Mouse (Mus musculus): Measurements from ENCODE around the gene Ranbp3.

Ranbp3 gene

GRCm38 (mm10) chr17:56673647-56674416 lies 738 bp downstream of the Ranbp3 start:
- in situ Hi-C loops (cut with MboI, MseI): no loop called here

DNA sequence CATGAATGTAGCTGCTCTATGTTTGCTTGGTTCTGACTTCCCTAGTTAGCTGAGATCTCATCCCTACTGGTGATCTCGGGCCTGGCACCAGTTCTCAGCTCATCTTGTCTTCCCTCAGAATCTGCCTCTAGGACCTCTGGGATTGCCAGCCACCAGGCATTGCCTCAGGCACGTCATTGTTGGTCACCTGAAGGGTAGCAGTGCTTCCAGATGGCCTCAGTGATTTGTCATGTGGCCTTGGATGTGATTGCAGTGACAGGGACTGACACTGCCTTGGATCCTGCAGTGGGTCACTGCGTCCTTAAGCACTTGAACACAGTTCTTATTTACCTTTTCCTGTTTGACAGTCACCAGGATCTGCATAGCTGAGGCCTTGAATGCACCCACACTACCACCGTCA lies 8.7 kb downstream of the Ranbp3 start:
- in situ Hi-C loops (cut with MboI, MseI): no loop called here

- in situ Hi-C loops (cut with MboI, MseI): no loop called here
Measured at GRCm38 (mm10) chr17:56682880-56683279, 9.8 kb downstream of the Ranbp3 start.

GRCm38 (mm10) chr17:56683546-56684140 lies 10.5 kb downstream of the Ranbp3 start:
- in situ Hi-C loops (cut with MboI, MseI): no loop called here

- in situ Hi-C loops (cut with MboI, MseI): no loop called here
Measured at GRCm38 (mm10) chr17:56684649-56685048, 11.6 kb downstream of the Ranbp3 start.

GRCm38 (mm10) chr17:56686801-56687200 lies 13.7 kb downstream of the Ranbp3 start:
- in situ Hi-C loops (cut with MboI, MseI): no loop called here

DNA sequence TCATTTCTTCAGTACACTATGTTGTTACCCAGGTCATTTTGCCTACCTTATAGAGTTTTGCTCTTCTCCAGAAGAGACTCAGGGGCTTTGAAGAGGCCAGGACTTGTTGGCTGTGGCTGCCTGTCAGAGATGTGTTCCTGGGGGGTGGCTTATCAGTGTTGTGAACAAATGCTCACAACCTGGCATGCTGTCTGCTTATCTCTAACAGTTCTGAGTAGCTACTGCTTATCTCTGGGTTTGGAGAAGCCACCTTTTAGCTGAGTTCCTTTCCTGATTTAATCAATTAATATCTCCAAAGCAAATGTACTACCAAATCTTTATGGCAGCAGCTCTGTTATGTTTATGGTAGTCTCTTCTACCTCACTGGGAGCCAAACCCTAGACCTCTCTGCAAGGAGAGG lies 15.0 kb downstream of the Ranbp3 start:
- in situ Hi-C loops (cut with MboI, MseI): no loop called here

DNA sequence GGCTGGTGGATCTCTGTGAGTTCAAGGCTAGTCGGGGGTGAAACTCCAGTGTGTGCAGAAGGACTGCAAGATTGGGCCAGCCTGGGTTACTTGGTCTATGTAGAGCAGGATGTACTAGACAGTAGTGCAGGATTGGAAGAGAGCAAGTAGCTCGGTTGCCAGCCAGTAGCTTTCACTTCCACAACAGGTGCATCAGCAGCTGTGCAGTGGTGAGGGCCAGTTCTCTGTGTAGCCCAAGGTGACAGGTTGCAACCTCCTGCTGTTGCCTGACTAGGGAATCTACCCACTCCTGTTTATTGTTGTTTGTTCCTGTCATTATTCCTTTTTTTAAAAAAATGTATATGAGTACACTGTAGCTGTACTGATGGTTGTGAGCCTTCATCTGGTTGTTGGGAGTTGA lies 15.6 kb downstream of the Ranbp3 start:
- in situ Hi-C loops (cut with MboI, MseI): no loop called here

GRCm38 (mm10) chr17:56693395-56693794 lies 20.3 kb downstream of the Ranbp3 start:
- in situ Hi-C loops (cut with MboI, MseI): no loop called here

DNA sequence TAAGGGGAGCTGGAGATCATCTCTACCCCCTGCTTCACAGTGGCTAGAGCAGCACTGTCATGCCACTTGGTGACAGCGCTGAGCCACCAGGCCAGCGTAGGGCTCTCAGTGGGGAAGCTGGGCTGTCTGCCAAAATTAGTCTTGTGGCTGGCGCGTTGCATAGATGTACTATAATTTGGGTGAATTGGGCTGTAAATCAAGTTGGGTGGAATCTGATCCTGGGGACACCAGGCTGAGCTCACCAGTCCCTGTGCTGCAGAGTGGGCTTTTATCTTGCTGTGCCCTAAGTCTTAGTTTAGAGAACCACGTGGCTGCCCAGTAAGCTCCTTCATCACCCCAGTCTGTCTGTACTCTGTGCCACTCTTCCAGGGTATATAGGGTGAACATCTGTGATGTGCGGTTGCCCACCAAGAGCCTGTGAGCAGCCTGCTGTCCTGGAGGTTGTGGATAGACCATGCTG lies 20.8 kb downstream of the Ranbp3 start:
- in situ Hi-C loops (cut with MboI, MseI): no loop called here

DNA sequence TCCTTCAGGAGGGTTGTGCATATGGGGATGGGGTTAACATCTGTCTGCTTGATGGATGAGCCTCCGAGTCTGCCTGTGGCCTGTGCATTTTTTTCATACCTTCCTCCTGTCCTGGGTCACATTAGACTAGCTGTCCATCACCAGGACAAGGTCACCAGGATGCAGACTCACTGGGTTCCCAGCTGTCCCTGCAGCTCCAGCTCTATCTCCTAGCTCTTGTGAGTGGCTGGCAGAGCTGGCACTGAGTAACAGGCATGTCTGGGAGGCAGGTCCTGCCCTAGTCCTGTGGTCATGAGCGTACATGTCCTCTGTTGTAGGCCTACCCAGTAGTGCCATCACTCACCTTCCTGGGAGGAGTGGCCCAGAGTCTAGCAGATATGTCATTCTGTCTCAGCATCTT lies 27.4 kb downstream of the Ranbp3 start:
- in situ Hi-C loops (cut with MboI, MseI): no loop called here

DNA sequence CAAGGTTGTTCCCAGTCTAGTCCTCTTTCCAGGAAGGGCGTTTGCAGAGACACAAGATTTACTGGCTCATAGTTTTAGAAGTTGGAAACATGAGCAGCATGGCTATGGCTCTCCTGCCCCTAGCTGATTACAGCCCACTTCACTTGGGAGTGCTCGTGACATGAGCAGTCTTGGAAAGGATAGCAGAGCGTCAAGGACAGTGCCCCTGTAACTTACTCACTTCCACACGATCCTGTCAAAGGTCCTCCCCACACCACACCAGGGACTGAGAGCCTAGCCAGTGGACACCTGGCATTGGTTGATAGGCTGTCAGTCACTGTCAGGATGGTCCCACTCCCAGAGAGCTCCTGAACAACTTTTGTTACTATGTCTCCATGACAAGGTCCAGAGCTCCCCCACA lies 29.9 kb downstream of the Ranbp3 start:
- in situ Hi-C loops (cut with MboI, MseI): no loop called here

DNA sequence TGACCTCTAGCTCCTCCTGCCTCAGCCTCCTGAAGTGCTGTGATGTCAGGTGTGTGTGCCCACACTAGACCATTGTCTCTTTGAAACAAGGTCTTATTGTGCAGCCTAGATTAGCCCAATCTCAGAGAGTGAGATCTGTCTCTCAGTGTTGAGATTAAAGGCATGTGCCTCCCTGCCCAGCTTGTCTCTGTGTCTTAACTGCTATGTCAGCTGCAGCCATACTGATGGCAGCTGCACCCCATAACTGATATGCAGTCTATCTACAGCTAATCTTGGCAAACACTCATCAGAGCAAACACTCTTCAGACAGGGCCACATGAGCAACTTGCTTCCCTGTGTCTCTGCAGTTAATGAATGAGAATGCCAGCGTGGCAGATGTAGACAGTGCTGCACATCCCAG lies 33.4 kb downstream of the Ranbp3 start:
- in situ Hi-C loops (cut with MboI, MseI): no loop called here

GRCm38 (mm10) chr17:56708692-56709091 lies 35.6 kb downstream of the Ranbp3 start:
- in situ Hi-C loops (cut with MboI, MseI): no loop called here

DNA sequence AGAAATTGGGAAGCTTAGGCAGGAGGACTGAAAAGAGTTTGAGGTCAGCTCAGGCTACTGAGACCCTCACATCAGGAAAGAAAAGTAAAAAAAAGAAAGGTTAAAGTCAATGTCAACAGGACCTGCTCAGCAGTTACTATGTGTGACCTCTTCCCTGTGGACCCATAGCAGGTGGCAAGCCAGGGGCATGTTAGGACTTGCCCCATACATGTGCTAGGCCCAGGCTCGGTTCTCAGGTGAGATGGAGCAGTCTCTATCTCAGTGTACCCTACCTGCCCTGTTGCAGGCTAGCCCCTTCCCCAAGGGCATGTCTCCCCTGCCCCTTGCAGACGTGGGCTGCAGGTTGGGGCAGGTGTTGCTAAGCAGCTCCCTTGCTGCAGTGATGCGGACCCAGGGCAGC lies 36.6 kb downstream of the Ranbp3 start:
- in situ Hi-C loops (cut with MboI, MseI): no loop called here

- in situ Hi-C loops (cut with MboI, MseI): loop anchor here (5.0 kb wide), 1 partner anchor 47 kb away; the partner anchor contains the start of gene Dus3l
Measured at GRCm38 (mm10) chr17:56715360-56715759, 42.3 kb downstream of the Ranbp3 start.

GRCm38 (mm10) chr17:56715914-56716654 lies 43.0 kb downstream of the Ranbp3 start:
- in situ Hi-C loops (cut with MboI, MseI): loop anchor here (5.0 kb wide), 1 partner anchor 46 kb away; the partner anchor contains the start of gene Dus3l

GRCm38 (mm10) chr17:56716655-56717362 lies 43.7 kb downstream of the Ranbp3 start:
- in situ Hi-C loops (cut with MboI, MseI): loop anchor here (5.0 kb wide), 1 partner anchor 45 kb away; the partner anchor contains the start of gene Dus3l

GRCm38 (mm10) chr17:56717363-56718058 lies 44.4 kb downstream of the Ranbp3 start, which contains the start of the genes Ndufa11 and Vmac:
TSS of gene Ndufa11 (plus strand) at chr17:56717767.
TSS of gene Vmac (minus strand) at chr17:56718022.
- in situ Hi-C loops (cut with MboI, MseI): loop anchor here (5.0 kb wide), 1 partner anchor 45 kb away; the partner anchor contains the start of gene Dus3l

DNA sequence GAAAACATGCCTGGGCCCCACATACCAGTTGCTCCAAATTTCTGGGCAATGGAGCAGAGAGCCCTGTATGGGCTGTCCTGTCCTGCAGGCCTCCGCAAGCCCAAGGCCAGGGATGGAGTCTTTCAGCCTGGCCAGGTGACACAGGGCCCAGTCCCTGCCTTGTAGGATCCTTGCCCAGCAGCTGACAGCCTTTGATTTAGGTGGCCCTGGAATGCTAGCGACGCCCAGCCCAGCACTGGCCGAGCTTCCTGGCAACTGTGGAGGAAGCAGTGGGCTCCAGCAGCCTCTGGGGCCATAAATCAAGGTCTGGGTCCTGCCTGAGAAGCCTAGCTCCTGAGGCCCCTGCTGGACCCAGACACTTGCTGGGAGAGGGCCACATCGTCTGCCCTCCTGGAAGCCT lies 49.3 kb downstream of the Ranbp3 start:
- in situ Hi-C loops (cut with MboI, MseI): no loop called here

Measured in T-helper 2 cell (primary cell).